Mouse (Mus musculus): ENCODE results near the gene Chid1.

DNA sequence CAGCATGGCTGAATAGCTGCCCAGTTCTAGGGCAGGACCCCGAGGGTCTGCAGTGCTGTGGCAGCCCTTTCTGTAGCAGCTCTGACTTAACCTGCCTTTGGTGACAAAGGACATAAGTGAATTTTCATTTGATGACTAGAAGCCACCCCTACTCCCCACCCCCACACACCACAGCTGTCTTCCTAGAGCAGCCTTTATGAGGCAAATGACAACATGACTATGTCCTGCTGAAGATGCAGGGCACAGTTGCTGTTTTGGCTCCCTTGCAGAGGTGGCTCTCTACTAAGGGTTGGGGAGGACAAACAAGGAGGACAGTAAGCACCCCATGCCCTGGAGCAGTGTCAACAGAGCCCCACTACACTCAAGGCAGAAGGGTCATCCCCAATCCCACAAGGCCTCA, 19.9 kb downstream of the Chid1 start:
- no peak for TF ChIP-seq CTCF (IDR thresholded peaks at IDR 0.05; ENCODE audit: low read depth, low read length)
- TF ChIP-seq GATA1 (IDR thresholded peaks at IDR 0.05; ENCODE audit: borderline replicate concordance, low read length) = no peak
- no peak for TF ChIP-seq POLR2AphosphoS5 (IDR thresholded peaks at IDR 0.05; ENCODE audit: insufficient replicate concordance, low read depth, low read length)
- TF ChIP-seq TAL1 (conservative IDR thresholded peaks at IDR 0.05; ENCODE audit: low read depth, low read length) = no peak
- no peak for TF ChIP-seq GATA2 (IDR thresholded peaks at IDR 0.05; ENCODE audit: borderline replicate concordance, low read depth, low read length)

Data from G1E (cell line).